Mouse (Mus musculus) intestine, postnatal 0 days (tissue): ENCODE measurements at regions not wholly inside any gene's neighbourhood (a gene's known extent, or its start where the extent isn't known, plus 50 kb on each side); places are given as distances from the start of the nearest gene placed in this dataset.

ENCODE experiments used
- ATAC-seq: fragments of 200-750 bp; cut with Nextera tagmentation; 2 replicates; pipeline ENCODE4 v1.8.0; 2017; ENCODE audit warnings: mild to moderate bottlenecking, moderate TSS enrichment, moderate library complexity
- H3K27ac ChIP-seq: fragments of 300-500 bp; sonication (generic); 2 replicates; pipeline ENCODE4 v1.5.1; 2014; ENCODE audit warnings: mild to moderate bottlenecking, low read depth, low read length, moderate library complexity
- H3K27me3 ChIP-seq: fragments of 300-500 bp; sonication (generic); replicated peaks from 2 replicates; pipeline ENCODE4 v1.6.1; 2014; ENCODE audit warnings: low read length, mixed read lengths; ENCODE audit not compliant: control insufficient read depth, insufficient read depth
- H3K36me3 ChIP-seq: fragments of 300-500 bp; sonication (generic); 2 replicates; pipeline ENCODE4 v1.6.1; 2014; ENCODE audit warnings: mild to moderate bottlenecking, moderate library complexity; ENCODE audit not compliant: control insufficient read depth, insufficient read depth
- H3K4me1 ChIP-seq: fragments of 300-500 bp; sonication (generic); replicated peaks from 2 replicates; pipeline ENCODE4 v1.6.1; 2014; ENCODE audit warnings: antibody characterized with exemption, low read length, mixed read lengths; ENCODE audit not compliant: control insufficient read depth, insufficient read depth
- H3K4me2 ChIP-seq: fragments of 300-500 bp; sonication (generic); replicated peaks from 2 replicates; pipeline ENCODE4 v1.6.1; 2014; ENCODE audit warnings: low read depth, mild to moderate bottlenecking, moderate library complexity
- H3K4me3 ChIP-seq: fragments of 300-500 bp; sonication (generic); 2 replicates; pipeline ENCODE4 v1.5.1; 2014; ENCODE audit warnings: low read depth, low read length
- H3K9ac ChIP-seq: fragments of 300-500 bp; sonication (generic); 2 replicates; pipeline ENCODE4 v1.6.1; 2014; ENCODE audit warnings: mild to moderate bottlenecking, low read depth, low read length
- H3K9me3 ChIP-seq: fragments of 300-500 bp; sonication (generic); 2 replicates; pipeline ENCODE4 v1.6.1; 2016; ENCODE audit warnings: mixed run types; ENCODE audit not compliant: control insufficient read depth
- CTCF ChIP-seq: sonication (generic); IDR thresholded peaks from 2 replicates; pipeline ENCODE4 v1.5.1; 2016; ENCODE audit warnings: low read depth, mild to moderate bottlenecking, control low read depth, antibody characterized with exemption, moderate library complexity
- WGBS: fragments of 180-500 bp; shearing (Covaris S2); extraction: QIAGEN DNeasy Blood & Tissue Kit; methylation state at CpG from one replicate; pipeline ENCODE4 v1.1.7; 2014; 5-methylcytosine and 5-hydroxymethylcytosine counted together

GRCm38 (mm10) chr1:141926804-141927203 lies 1680.8 kb downstream of the Kcnt2 start:
- 74% methylated on average over 4 of the region's 4 CpGs for WGBS
- no peak for TF ChIP-seq CTCF
- Histone ChIP-seq H3K9ac (no peak overlapping the region), H3K4me3 (no peak overlapping the region), H3K27ac (no peak overlapping the region), H3K27me3 (no peaks in the 10 kb centered on the region), H3K4me2 (no peak overlapping the region), H3K36me3 (no peaks in the 10 kb centered on the region), H3K4me1 (no peaks in the 10 kb centered on the region), H3K9me3 (no peaks in the 10 kb centered on the region)
- no peak for ATAC-seq

GRCm38 (mm10) chr1:141948055-141948454 lies 1692.4 kb upstream of the B3galt2 start:
- H3K9me3 ChIP-seq = no peaks in the 10 kb centered on the region
- no peak overlapping the region for H3K4me3 ChIP-seq
- TF ChIP-seq CTCF = no peak
- no peaks in the 10 kb centered on the region for H3K4me1 ChIP-seq
- no peak overlapping the region for H3K4me2 ChIP-seq
- ATAC-seq = no peak
- H3K9ac ChIP-seq = no peak overlapping the region
- H3K27me3 ChIP-seq = no peaks in the 10 kb centered on the region
- H3K36me3 ChIP-seq = no peaks in the 10 kb centered on the region
- WGBS = 82% methylated on average over 1 of the region's 1 CpGs
- no peak overlapping the region for H3K27ac ChIP-seq

- no peaks in the 10 kb centered on the region for H3K27me3 ChIP-seq
- H3K9ac ChIP-seq = no peak overlapping the region
- H3K9me3 ChIP-seq = no peaks in the 10 kb centered on the region
- H3K4me3 ChIP-seq = no peak overlapping the region
- H3K4me1 ChIP-seq = no peaks in the 10 kb centered on the region
- no peak overlapping the region for H3K4me2 ChIP-seq
- 85% methylated on average over 2 of the region's 2 CpGs for WGBS
- H3K36me3 ChIP-seq = no peaks in the 10 kb centered on the region
- no peak for ATAC-seq
- TF ChIP-seq CTCF = no peak
- H3K27ac ChIP-seq = no peak overlapping the region
Observed at GRCm38 (mm10) chr1:141954323-141954867, 1686.1 kb upstream of the B3galt2 start.

- Histone ChIP-seq H3K4me1 (no peaks in the 10 kb centered on the region), H3K9me3 (no peaks in the 10 kb centered on the region), H3K4me2 (no peak overlapping the region), H3K9ac (no peak overlapping the region), H3K27me3 (no peaks in the 10 kb centered on the region), H3K27ac (no peak overlapping the region), H3K4me3 (no peak overlapping the region), H3K36me3 (no peaks in the 10 kb centered on the region)
- TF ChIP-seq CTCF = peak; percentile 52
- 3% methylated on average over 2 of the region's 2 CpGs for WGBS
- ATAC-seq = no peak
Observed at GRCm38 (mm10) chr1:141961743-141962142, 1678.7 kb upstream of the B3galt2 start.

DNA sequence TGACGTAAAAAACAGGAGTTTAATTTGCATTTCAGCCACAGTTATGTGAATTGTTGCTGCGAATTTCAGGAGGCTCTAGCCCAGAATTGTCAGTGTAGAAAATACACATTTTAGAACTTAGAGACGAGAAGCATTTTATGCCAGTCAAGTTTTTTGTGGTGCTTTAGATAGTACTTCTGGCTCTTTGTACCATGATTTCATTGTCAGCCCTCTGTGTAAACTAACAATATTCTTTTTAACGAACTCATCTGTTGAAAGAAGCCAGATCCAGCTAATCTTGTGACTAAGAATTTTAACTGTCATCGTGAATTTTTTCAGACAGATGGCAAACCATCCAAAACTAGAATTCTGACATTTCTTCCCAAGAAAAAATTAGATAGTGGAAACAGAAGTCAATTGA lies 1672.3 kb upstream of the B3galt2 start:
- no peaks in the 10 kb centered on the region for H3K36me3 ChIP-seq
- no peak overlapping the region for H3K4me2 ChIP-seq
- WGBS = 66% methylated on average over 5 of the region's 5 CpGs
- no peaks in the 10 kb centered on the region for H3K4me1 ChIP-seq
- H3K9ac ChIP-seq = no peak overlapping the region
- TF ChIP-seq CTCF = no peak
- no peak for ATAC-seq
- H3K27ac ChIP-seq = no peak overlapping the region
- no peaks in the 10 kb centered on the region for H3K9me3 ChIP-seq
- H3K27me3 ChIP-seq = no peaks in the 10 kb centered on the region
- H3K4me3 ChIP-seq = no peak overlapping the region

GRCm38 (mm10) chr1:141974329-141974728 lies 1666.1 kb upstream of the B3galt2 start:
- no peak overlapping the region for H3K27ac ChIP-seq
- TF ChIP-seq CTCF = no peak

DNA sequence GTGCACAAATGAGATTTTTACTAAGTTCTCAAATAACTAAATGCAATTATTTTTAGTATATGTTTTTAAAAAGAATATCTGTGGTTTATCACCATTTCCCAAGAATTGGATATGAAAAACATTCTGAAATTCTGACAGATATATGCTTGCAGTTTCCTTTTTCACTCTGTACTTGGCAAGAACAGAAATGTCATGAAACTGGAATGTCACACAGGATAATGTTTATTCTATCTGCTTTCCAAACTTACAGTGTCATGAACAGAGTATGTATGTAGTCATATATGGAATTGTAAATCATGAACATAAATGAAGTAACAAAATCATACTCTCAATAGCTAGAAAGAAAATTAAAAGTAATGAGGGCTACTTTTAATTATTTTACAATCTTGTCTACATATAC lies 1640.7 kb upstream of the B3galt2 start:
- Histone ChIP-seq H3K4me3 (no peak overlapping the region), H3K9me3 (no peaks in the 10 kb centered on the region), H3K36me3 (no peaks in the 10 kb centered on the region), H3K27me3 (no peaks in the 10 kb centered on the region), H3K27ac (no peak overlapping the region), H3K4me1 (no peaks in the 10 kb centered on the region), H3K9ac (no peak overlapping the region), H3K4me2 (no peak overlapping the region)
- TF ChIP-seq CTCF = no peak
- no peak for ATAC-seq

More at GRCm38 (mm10) chr1:141974329-141974728, 1666.1 kb upstream of the B3galt2 start:
- Histone ChIP-seq H3K36me3 (no peaks in the 10 kb centered on the region), H3K4me2 (no peak overlapping the region), H3K4me3 (no peak overlapping the region), H3K4me1 (no peaks in the 10 kb centered on the region), H3K9me3 (no peaks in the 10 kb centered on the region), H3K9ac (no peak overlapping the region), H3K27me3 (no peaks in the 10 kb centered on the region)
- no peak for ATAC-seq
